In genomic region chr4:40844251-40844721, GRCm38 (mm10) we compare ENCODE assay signal across 8 mouse cellular contexts. TPM values are rescaled to one million over a fixed set of nuclear protein-coding genes. Genes with fewer than 3 reads are reported as not detected.
A peak's percentile ranks its signal among the peaks of the same experiment; 100 is the strongest.
DNase-seq lines count a peak whose midpoint lies in the region; TF ChIP-seq lines count a peak whose summit lies in the region.

No protein-coding gene starts in this region.

- H3K9ac ChIP-seq in liver, adult 2 months (ENCODE audit: low read depth, low read length) = peak overlapping the region; percentile 4; the same call in 1 of the 2 replicates

- no peaks in the 10 kb centered on the region for H3K27me3 ChIP-seq in liver, adult 2 months (ENCODE audit: control insufficient read depth, insufficient read depth, low read length)

- no peak for TF ChIP-seq CTCF in liver, adult 2 months (IDR thresholded peaks at IDR 0.05; ENCODE audit: low read depth, low read length)

- no peak for TF ChIP-seq POLR2A in liver, adult 2 months (IDR thresholded peaks at IDR 0.05; ENCODE audit: extremely low read depth, insufficient read depth, low read length)

- no peaks in the 10 kb centered on the region for H3K36me3 ChIP-seq in liver, adult 2 months (ENCODE audit: control insufficient read depth, insufficient read depth, low read length)

- 39% methylated on average over 5 of the region's 5 CpGs for WGBS in liver, adult 2 months

- peaks cover 43% of the 10 kb centered on the region for H3K4me1 ChIP-seq in liver, adult 2 months (ENCODE audit: control insufficient read depth, insufficient read depth, low read length)

- intact Hi-C loops in heart, postnatal 14 days (cut with DNase I) = no loop called here

- peak overlapping the region; percentile 24 for H3K27ac ChIP-seq in liver, adult 2 months (replicated peaks; ENCODE audit: insufficient read depth, low read depth, low read length)

- H3K79me2 ChIP-seq in liver, adult 2 months (ENCODE audit: control insufficient read depth, insufficient read depth, low read length) = peaks cover 53% of the 10 kb centered on the region

- no peak overlapping the region for H3K4me3 ChIP-seq in liver, adult 2 months (ENCODE audit: insufficient read depth, low read depth, low read length)

- DNase-seq in adrenal gland, adult 2 months = peak; percentile 63
- no peak for DNase-seq in adrenal gland, postnatal 25 days
- peak; percentile 37 for DNase-seq in right cerebral cortex, postnatal 4 days
- DNase-seq in right cerebral cortex, adult 2 months (ENCODE audit: low spot score in 2 of 2) = no peak
- DNase-seq in heart, postnatal 14 days = peak; percentile 61 to 68
- DNase-seq in liver, adult 2 months (ENCODE audit: extremely low read depth, low read depth, low spot score) = no peak
- DNase-seq in naive thymus-derived CD4-positive, alpha-beta T cell, adult 2 months (ENCODE audit: low read depth) = peak; percentile 68
- DNase-seq in c-Kit-positive CD71-positive TER-119-positive erythroid progenitor cells, embryonic 14.5 days (ENCODE audit: low spot score) = no peak

RNA-seq across cellular contexts. Expression of gene B4galt1, which starts 9.5 kb away (rescaled TPM):
- total RNA-seq in adrenal gland, adult 2 months (2021) = 10 to 100 TPM; 53.0 to 67.7 TPM
- 166 and 197 TPM in 2 replicates for polyA plus RNA-seq in adrenal gland, adult 2 months (2012; rRNA removed)
- 70.1 and 91.5 TPM in 2 replicates for total RNA-seq in adrenal gland, postnatal 25 days (2021)
- total RNA-seq in heart, postnatal 14 days (2021) = 10 to 100 TPM; 65.7 to 70.3 TPM
- 11.0 and 13.8 TPM in 2 replicates for total RNA-seq in liver, adult 2 months (2014; rRNA removed)
- 20.7 and 28.1 TPM in 2 replicates for polyA plus RNA-seq in liver, adult 2 months (2012; rRNA removed)

Comparison
In these comparisons a context has a peak if more than half of its experiments do, and no peak if none do; other contexts are left out.
1. DNase-seq: peak in adrenal gland, adult 2 months (single experiment), right cerebral cortex, postnatal 4 days (single experiment), heart, postnatal 14 days (2 of 2) and naive thymus-derived CD4-positive, alpha-beta T cell, adult 2 months (single experiment); none in adrenal gland, postnatal 25 days (single experiment), right cerebral cortex, adult 2 months (0 of 2), liver, adult 2 months (single experiment) and c-Kit-positive CD71-positive TER-119-positive erythroid progenitor cells, embryonic 14.5 days (single experiment).